Mouse (Mus musculus): ENCODE data around the gene Nrg3.

DNA sequence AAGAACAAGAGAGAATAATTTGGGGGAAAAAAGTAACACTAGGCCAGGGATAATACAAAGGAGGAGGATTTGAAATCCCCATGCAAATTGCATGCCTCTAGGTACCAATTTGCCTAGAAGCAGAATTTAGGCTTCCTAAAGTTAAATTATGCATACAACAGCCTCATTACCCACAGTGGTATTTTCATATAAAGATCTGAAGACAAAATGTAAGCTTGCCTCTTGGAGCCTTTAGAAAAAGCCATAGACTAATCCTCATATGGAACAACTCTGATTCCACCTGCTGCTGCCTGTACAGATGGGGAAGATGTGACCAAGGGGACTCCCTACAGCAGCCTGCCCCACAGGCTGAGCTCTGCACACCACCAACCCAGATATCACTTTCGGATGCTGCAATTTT is 428.6 kb downstream of the Nrg3 start:
- no peak for TF ChIP-seq CTCF (IDR thresholded peaks at IDR 0.05 in 2 of 3, conservative IDR thresholded peaks at IDR 0.05 in 1 of 3; ENCODE audit: control insufficient read depth in 1 of 3, insufficient read depth in 1 of 3, low read depth in 2 of 3, low read length in 3 of 3, poor library complexity in 1 of 3, severe bottlenecking in 1 of 3)
- no peak for TF ChIP-seq POLR2A (IDR thresholded peaks at IDR 0.05; ENCODE audit: control insufficient read depth in 1 of 2, insufficient read depth in 1 of 2, low read depth in 1 of 2, low read length in 2 of 2, poor library complexity in 1 of 2)
- no peak for TF ChIP-seq RCOR1 (IDR thresholded peaks at IDR 0.05; ENCODE audit: low read depth, low read length)
- TF ChIP-seq SIN3A (IDR thresholded peaks at IDR 0.05; ENCODE audit: low read length) = no peak
- no peak for TF ChIP-seq GATA1 (IDR thresholded peaks at IDR 0.05; ENCODE audit: low read depth, low read length)
- no peak for TF ChIP-seq HCFC1 (IDR thresholded peaks at IDR 0.05; ENCODE audit: low read depth, low read length)
- no peak for TF ChIP-seq EP300 (IDR thresholded peaks at IDR 0.05; ENCODE audit: low read depth in 1 of 2, low read length in 2 of 2)
- no peak for TF ChIP-seq ZKSCAN1 (IDR thresholded peaks at IDR 0.05; ENCODE audit: low read depth, low read length)
- TF ChIP-seq POLR2AphosphoS5 (IDR thresholded peaks at IDR 0.05; ENCODE audit: borderline replicate concordance, low read depth, low read length) = no peak

Data from MEL (cell line).